Mouse (Mus musculus): ENCODE results near the gene Pou2f2.

Gene Pou2f2

DNA sequence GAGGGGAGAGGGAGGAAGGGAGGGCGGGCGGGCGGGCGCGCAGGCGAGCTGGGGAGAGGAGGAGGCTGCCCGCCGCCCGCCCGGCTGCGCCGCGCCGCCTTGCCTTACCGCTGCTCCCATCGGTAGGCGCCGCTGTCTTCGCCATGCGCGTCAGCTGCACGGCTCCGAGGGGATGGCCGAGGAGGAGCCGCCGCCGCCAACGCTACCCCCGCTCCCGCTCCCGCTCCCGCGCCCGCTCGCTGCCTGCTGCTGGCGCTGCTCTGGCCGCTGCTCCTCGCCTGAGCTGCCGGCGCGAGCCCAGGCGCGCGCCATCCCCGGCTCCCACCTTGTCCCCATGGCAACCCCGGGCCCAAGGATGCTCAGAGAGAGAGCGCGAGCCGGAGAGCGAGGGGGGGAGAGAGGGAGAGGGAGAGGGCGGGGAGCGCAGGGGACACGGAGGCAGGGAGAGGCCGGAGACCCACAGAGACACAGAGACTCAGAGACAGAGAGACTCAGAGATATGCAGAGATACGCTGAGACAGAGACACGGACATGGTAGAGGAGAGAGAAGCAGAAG, at the start of gene Pou2f2:
TSS of gene Pou2f2 (minus strand) at position 121 of the 556 bp plus-strand sequence.
- peak; percentile 54 to 71 for DNase-seq (ENCODE audit: low spot score in 2 of 2)

DNA sequence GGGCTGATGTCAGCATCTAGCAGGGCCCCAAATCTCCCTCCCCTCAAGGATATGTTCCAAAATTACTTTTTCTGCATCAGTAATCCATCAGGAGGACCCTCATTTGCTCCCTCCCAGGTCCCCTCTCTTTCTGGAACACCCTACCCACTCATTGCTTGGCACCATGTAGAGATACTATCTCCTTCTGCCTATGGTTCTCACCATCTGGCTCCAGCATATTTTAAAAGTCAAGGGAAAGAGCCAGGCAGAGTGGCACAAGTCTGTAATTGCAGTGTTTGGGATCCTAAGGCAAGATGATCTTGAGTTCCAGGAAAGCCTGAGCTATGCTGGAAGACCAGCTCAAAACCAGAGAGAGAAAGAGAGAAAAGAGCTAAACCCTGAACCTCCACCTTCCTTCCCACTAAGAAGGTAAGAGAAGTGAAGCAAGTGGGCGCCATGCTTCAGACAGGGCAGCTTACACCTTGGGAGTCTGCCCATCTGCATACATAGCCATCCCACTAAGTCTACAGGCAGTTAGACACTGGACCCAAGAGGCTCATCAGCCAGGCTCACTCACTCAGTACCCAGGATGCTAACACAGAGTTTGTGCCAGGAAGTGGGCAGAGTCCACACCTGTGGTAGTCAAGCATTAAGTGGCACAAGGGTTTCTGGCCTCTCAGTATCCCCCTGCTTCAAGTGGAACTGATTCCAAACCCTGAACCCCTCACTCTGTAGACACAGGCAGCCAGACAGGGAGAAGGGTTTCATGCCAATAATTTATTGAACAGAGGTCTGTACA, 48.2 kb upstream of the Pou2f2 start:
- no peak for DNase-seq (ENCODE audit: low spot score in 2 of 2)

DNA sequence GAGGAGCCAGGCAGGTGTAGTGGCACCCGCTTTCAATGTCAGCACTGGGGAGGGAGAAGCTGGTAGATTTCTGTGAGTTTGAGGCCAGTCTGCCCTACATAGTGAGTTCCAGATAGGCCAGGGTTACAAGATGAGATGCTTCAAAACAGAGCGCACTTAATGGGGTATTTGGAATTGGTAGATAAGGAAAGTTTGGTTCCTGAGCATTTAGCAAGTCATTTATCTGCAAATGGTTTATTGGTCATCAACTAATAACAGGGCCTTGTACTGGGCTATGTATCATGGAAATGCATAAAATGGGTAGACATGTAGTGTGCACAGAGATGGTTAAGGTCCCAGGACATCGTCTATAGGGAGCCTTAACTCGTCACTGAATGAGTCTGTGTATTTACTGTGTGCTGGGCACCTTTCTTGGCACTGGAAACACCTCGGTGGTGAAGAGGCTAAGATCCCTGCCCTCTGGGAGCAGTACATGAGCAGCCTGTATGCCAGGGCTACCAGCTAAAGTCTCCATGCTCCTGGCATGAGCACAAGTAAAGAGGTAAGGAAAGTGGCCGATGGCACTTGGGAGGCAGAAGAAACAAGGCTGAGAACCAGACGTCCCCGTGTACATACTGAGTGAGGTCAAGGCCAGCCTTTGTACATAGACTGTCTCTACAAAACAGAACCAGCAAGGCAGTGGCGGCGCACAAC, 42.9 kb upstream of the Pou2f2 start:
- no peak for DNase-seq (ENCODE audit: low spot score in 2 of 2)

DNA sequence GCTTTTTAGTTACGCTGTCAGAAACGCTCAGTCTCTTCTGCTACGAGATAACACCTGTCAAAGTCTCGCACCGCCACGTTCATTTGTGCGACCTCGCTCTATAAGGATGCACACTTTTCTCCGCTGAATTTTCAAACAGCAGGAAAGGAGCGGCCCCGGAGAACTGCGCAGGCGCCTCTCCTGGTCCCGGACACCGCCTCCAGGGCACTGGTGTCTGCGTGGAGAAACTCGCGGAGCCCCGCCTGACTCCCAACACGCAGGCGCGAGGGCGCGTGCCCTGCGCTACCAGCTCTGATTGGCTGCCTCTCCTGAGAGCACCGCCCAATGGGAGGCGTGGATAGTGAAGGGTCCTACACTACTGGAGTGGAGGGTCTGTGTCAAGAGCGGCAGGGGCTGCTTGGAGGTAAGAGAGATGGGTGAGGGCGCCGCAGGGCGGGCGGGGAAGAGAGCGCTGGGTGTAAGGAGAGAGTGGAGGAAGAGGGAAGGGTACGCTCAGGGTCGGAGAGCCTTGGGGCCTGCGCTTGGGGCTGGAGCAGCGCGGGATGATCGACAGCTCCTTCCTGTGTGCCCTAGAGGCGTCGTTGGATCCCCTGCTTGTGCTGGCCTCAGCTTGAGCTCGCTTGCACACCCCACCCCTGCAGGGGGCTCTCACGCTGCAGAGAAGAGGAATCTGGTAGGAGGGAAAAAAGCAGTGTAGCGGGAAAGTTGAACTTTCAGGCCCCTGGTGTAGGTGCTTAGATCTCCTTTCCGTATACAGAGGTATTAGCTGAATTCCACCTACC, 41.8 kb upstream of the Pou2f2 start, which contains the start of gene Zfp526:
TSS of gene Zfp526 (plus strand) at position 324 of the 782 bp plus-strand sequence.
- peak; percentile 98 to 99 for DNase-seq (ENCODE audit: low spot score in 2 of 2)

DNA sequence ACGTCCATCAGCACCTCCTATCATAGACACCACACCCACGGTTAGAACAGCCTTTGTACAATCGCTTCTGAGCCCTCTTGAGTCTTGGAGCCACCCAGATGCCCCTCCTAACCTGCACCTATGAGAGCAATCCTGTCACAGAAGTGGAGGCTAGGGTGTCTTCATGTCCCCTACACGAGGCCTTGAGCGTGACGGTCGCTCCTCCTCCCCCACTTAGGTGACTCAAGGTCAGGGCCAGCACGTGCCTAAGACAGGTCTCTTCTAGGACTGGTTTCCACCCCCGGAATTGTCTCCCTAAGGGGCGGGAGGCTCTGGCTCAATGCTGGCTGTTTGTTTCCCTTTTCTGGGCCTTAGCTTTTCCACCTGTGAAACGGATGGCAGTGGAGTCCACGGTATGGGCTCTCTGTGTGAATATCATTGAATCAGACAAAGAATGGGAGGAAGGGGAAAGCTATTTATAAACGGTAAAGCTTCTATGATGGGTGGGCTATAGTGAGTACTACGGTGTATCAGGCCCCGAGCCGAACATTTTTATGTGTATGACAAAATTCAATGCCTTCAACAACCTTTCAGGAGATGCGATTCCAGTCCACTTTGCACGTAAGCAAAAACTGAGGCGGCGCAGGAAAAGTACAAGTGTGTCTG, 41.1 kb upstream of the Pou2f2 start, which contains the start of gene Dedd2:
TSS of gene Dedd2 (minus strand) at position 159 of the 645 bp plus-strand sequence.
- DNase-seq (ENCODE audit: low spot score in 2 of 2) = peak in 1 of 2 experiments; percentile 43

DNA sequence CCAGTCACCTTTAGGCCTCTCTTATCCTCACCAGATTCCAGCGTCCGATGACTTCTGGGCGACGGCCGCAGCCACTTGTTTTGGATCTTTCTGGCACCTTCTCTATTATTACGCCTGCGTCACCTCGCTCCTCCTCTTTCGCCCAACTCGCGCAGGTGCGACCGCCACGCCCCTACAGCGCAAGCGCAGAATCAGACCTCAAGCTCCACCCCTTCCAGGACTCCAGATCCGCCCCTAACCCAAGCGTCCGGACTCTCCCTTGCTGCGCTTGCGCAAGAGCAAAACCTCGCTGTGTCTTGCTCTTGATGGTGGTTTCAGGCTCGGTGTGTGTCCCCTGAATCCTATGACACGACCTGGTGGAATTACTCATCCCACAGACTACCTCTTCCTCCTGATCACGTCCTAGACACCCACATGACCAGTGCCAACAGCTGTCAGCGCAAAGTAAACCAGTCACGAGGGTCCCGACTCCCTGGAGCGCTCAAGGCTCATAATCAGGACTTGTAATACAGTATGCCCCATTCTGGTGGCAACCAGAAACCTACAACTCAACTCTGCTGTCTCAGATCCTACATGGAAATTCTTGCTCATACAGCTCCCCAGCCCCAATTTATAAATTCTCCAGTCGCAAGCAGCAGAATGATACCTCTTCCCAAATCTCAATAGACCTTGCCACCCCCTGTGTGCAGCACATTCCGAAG, 40.4 kb upstream of the Pou2f2 start:
- peak; percentile 97 to 98 for DNase-seq (ENCODE audit: low spot score in 2 of 2)

DNA sequence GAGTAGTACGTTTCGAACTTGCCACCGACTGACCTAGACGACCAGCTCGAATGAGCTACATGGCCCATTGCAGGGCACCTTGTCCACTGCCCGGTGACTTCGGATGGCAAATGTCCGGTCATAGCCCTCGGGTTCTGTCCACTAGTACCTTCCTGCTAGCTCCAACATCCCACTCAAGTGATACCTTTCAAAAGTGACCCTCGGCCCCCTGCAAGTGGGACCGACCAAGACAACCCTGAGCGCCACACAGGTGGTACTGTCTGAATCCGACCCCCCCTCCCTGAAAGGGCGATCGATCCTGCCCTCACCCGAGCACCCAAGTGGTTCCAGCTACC, 39.9 kb upstream of the Pou2f2 start:
- no peak for DNase-seq (ENCODE audit: low spot score in 2 of 2)

DNA sequence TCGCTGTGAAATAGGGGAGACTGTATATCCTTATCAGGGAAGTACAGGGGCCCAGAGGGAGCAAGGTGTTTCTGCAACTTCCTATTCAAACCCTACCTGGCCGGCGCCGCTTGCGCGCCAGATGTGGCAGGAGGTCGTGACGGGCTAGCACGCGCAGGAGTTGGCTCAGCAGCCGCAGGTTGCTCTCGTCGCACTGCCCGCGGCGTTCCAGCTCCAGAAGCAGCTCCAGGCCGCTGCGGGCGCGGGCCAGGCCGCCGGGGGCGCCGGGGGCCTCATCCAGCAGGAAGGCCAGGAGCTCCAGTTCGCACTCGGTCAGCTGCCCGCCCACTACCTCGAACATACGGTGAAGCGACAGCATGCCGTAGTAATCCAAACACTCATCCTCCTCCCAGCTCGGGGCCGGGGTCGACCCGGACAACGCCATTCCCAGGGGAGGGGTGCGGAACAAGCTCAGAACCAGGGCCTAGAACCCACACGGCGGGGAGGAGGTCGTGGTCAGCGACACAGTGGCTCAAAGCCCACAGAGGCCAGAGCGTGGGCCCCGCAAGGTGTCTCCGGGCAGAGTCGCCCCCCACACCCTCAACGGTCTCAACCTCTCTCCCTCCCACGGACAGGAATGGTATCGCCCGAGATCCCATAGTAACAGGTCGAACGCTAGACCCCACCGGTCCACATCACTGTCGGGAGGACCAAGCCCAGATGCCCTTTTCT, 39.3 kb upstream of the Pou2f2 start:
- DNase-seq (ENCODE audit: low spot score in 2 of 2) = peak; percentile 41 to 59

DNA sequence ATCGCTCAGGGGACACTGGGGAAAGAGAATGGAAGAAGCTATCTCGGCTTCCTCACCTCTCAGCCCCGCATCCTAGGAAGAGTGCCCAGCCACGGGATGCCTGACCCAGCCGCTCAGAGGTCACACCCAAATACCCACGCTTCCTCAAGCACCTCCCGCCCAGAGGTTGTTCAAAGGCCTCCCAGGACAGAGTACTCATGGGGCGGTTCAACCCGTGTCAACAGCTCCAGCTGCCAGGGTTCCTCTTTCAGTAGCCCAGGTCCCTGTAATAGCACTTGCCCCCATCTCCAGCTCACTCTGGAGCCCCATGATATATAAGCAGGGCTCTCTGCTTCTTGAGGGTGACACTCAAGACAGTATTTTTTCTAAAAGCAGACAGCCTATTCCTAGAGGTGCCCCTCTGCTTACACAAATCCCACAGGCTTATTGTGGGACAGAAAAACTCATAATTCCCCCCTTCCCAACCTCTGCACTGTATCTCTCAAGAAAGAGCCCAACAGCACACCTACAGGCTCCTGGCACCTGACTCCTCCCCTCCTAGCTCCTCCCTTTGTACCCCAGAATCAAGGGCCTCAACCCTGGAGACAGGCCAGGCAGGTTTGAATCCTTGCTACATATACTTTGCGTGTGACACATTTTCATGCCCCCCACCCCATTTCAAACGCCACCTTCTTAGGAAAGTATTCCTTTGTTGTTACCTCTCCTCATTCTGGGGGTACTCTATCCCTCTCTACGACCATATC, 38.3 kb upstream of the Pou2f2 start:
- DNase-seq (ENCODE audit: low spot score in 2 of 2) = peak; percentile 39 to 54

DNA sequence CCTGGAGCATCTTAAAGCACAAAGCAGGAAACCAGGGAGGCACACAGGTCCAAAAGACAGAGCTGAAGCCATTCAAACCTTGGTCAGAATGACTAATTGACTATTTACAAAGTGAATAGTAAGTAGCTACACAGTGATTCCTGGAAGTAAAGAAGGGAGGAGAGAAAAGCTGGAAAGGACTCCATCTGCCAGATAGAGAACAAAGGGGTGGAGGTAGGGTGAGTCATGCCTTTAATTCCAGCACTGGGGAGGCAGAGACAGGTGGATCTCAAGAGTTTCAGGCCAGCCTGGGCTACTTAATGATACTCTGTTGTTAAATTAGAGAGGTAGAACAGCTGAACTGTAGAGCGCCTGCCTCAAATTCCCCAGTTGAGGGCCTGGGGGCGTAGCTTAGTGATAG, 34.6 kb upstream of the Pou2f2 start:
- no peak for DNase-seq (ENCODE audit: low spot score in 2 of 2)

DNA sequence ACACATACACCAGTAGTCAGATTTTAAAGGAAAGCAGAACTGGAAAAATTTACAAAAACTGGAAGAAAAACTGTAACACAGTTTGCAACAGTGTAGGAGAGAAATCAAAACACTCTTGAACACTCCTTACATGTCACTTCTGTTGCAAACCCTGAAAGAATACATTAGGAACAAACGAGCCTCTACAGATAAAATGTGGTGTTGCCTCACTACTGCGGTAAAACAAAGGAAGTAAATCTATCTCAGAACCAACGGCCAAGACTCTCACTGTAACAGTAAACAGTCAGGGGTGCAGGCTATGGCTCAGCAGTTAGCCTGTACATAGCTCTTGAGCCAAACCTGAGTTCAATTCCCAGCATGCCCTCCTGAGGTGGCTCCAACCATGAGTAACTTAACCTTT, 33.6 kb upstream of the Pou2f2 start:
- DNase-seq (ENCODE audit: low spot score in 2 of 2) = no peak

DNA sequence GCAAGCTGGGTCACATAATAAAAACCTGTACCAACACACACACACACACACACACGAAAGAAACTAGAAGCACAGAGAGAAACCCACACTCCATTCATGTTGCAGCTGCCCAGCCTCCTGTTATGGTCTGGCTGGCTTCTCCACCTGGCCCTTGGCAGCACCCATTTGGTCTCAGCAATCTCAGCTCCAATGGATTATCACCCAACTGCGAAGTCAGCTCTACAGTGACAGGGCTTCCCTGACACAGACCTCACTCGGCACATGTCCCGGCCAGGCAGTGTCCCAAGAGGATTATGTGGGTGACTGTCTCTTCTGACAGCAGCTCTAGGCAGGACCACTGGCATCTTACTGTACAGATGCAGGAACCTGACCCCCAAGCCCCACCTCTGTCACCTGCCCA, 31.0 kb upstream of the Pou2f2 start:
- DNase-seq (ENCODE audit: low spot score in 2 of 2) = no peak

DNA sequence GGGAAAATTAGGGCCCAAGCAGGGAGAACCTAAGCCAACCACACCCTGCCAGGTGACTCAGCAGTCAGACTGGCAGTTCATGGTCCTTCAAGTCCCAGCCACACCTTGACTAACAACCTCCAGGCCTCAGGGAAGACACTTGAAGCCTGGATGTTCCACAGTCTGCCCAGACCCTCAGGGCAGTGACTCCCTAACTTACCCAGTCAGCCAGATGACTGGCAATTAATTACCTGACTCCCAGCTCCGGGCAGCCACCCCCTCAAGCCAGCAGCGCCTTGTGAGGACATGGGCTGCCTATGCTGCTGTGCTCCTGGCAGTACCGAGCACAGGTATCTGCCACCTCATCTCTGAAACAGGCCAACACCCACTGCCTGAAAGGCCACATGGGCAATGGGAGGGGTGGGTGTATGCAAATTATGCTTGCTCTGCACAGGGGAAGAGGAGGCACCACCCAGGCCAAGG, 29.7 kb upstream of the Pou2f2 start:
- peak; percentile 77 to 78 for DNase-seq (ENCODE audit: low spot score in 2 of 2)

DNA sequence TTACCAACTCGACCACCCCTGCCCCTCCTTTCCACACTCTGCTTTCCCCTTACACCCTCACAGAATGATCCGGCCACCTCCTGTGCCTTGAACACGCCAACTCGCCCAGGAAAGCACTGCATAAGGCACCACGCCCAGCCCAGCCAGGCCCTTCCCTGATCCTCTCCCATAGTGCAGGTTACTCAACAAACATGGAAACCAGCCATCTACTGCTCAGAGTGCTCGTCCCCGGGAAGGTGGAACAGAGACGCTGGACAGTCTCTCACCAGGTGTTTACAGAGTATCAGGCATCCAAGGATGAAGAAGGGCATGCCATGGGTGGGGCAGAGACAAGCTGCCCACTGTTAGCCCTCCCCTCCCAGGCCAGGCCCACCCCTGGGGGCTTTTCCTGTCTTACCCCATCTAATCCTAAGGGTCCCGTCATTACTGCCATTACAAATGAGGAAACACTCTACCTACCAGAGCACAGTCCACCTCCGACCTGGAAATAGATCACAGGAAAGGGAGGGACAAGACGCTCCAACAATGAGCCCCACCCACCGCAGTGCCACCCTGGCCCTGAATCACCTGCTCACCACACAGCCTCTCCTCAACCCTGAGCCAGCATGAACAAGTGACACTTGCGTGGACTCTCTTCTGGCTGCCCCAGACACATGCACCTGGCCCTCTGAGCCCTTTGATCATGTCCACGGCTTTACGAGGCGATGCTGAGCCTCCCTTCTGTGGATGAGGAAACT, 26.7 kb upstream of the Pou2f2 start:
- DNase-seq (ENCODE audit: low spot score in 2 of 2) = peak in 1 of 2 experiments; percentile 27

DNA sequence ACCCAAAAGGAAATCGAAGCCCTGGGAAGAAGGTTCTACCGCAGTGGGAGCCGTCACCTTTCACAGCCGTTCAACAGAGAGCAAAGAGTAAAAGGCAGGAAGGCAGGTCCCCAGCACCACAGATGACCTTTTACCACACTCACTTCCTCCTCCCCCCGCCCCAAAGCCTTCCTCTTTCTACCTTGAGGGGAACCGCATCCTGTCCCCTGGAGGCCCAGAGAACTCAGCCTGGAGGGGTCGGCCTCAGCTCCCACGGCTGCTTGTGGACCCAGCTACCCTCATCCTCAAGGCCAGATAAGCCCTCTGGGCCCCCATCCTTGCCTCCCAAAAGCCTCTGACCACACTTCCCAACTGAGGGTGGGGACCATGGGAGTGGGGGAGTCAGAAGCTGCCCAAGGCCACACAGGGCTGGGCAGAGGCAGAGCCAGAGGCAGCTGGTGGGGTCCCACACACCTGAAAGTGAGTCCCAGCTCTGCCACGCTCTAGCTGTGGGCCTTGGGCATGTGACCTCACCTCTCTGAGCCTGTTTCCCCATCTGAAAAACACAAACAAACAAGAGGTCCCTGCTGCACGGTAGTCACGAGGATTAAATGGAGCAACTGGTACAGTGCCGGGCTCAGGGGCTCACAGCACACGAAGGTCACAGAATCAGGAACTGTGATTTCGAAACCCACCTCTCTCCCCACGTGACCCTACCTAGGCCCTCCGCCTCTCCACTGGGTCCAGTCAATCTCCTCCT, 26.0 kb upstream of the Pou2f2 start:
- peak; percentile 82 to 88 for DNase-seq (ENCODE audit: low spot score in 2 of 2)

DNA sequence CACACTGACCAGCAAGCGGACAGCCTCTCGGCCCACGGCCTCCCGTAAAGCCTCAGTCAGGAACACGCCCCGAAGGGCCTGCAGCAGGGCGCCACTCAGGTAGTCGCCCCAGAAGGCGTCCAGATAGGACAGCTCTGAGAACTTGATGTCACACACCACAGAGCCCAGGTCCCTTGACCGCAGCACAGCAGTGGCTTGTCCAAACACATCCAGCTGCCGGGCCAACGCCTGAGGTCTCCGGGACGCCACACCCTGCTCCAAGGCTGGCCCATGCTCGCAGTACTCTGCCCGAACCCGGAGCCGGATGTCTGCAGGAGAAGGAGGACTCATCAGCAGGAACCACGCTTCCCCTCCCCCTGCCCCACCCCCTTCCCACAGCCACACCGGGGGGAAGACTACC, 24.1 kb upstream of the Pou2f2 start:
- no peak for DNase-seq (ENCODE audit: low spot score in 2 of 2)

DNA sequence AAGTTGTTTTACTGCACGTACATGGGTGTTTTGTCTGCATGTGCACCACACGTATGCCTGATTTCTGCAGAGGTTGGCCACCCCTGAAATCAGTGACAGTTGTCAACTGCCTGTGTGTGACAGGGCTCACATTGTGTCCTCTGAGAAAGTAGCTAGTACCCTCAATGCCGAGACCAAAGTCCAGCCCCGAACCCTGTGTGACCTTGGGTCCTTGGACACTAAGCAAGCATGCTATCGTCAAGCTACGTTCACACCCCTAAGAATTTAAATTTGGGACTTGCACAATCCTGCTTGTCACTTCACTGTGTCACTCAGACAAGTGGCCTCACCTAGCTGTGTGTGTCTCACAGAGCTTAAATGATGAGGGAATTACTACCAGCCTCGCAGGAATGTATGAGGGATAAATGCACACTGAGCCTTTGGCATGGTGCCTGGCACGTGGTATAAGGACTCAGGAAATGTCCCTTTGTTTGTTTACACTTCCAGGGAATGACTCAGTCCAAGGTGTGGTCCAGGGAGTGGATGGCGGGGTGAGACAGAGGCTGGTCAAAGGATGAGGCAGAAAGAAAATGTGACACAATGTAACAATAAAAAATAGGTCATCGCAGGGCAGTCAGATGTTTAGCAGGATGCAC, 18.0 kb upstream of the Pou2f2 start:
- no peak for DNase-seq (ENCODE audit: low spot score in 2 of 2)

DNA sequence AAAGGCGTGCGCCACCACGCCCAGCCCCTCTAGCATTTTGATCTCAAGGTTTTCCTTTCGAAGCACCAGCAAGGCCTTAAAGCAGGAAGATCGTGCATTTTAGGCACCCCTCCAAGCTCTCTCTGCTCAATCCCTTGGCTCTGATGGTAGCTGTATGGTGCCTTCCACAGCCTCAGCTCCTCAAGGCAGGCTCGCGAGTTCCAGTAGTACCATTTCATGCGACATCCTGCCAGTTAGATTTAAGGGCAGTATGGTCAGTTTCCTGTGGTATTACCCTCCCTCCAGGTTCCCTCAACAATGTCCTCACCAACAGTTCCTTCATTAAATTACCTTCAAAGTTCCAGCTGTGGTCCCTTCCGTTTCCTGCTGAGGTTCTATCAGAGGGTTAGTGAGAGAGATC, 16.6 kb upstream of the Pou2f2 start:
- no peak for DNase-seq (ENCODE audit: low spot score in 2 of 2)
